Mouse (Mus musculus): ENCODE data around the gene Dnah8. TPM values are rescaled to one million over a fixed set of nuclear protein-coding genes. Genes with fewer than 3 reads are reported as not detected.
A peak's percentile ranks its signal among the peaks of the same experiment; 100 is the strongest.

The Dnah8 gene
- total and polyA plus RNA-seq, 3 experiments: 15.4 to 143 (median 19.5) TPM

DNA sequence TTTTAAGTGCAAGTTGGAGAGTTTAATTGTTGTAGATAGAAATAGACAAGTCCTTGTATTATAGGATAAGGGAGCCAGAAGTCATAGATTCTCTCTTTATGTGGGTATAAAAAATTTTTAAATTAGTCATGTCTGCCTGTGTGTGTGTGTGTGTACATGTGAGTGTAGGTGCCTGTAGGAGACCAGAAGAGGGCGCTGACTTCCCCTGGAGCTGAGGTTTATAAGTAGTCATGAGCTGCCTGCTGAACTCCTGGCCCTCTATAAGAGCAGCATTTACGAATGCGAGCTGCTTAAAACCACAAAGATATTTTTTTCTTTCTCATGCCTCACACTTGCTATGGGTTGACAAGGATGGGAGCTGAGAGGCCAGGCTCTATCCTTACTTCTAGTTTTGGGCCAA is 115.6 kb downstream of the Dnah8 start:
- no peak for DNase-seq (ENCODE audit: low read depth, low spot score)
- no peak overlapping the region for H3K4me3 ChIP-seq (ENCODE audit: control insufficient read depth in 1 of 2, insufficient read depth in 1 of 2, low read depth in 2 of 2, low read length in 2 of 2)
- no peak overlapping the region for H3K9ac ChIP-seq (ENCODE audit: control insufficient read depth, low read depth, low read length, poor library complexity, severe bottlenecking)
- H3K27ac ChIP-seq (ENCODE audit: control insufficient read depth, low read depth, low read length): no peak overlapping the region
- no peaks in the 10 kb centered on the region; a peak in 1 of 4 replicates for H3K36me3 ChIP-seq (ENCODE audit: control insufficient read depth in 1 of 2, insufficient read depth in 2 of 2, low read length in 2 of 2)
- no peak for TF ChIP-seq JUND (IDR thresholded peaks at IDR 0.05; ENCODE audit: low read depth, low read length)
- TF ChIP-seq CTCF (IDR thresholded peaks at IDR 0.05 in 2 of 3, conservative IDR thresholded peaks at IDR 0.05 in 1 of 3; ENCODE audit: control insufficient read depth in 1 of 3, insufficient read depth in 1 of 3, low read depth in 2 of 3, low read length in 3 of 3, poor library complexity in 1 of 3, severe bottlenecking in 1 of 3): peak in 2 of 3 experiments; percentile 9 to 13; a peak in 1 of 6 replicates
- H3K27me3 ChIP-seq (ENCODE audit: control insufficient read depth in 1 of 2, insufficient read depth in 2 of 2, low read length in 2 of 2): no peaks in the 10 kb centered on the region
- H3K9me3 ChIP-seq (replicated peaks; ENCODE audit: insufficient read depth, low read length): no peaks in the 10 kb centered on the region
- H3K4me1 ChIP-seq (ENCODE audit: control insufficient read depth in 1 of 2, insufficient read depth in 2 of 2, low read length in 2 of 2): no peaks in the 10 kb centered on the region
- H3K79me2 ChIP-seq (ENCODE audit: control insufficient read depth, insufficient read depth, low read length, poor library complexity): no peaks in the 10 kb centered on the region

DNA sequence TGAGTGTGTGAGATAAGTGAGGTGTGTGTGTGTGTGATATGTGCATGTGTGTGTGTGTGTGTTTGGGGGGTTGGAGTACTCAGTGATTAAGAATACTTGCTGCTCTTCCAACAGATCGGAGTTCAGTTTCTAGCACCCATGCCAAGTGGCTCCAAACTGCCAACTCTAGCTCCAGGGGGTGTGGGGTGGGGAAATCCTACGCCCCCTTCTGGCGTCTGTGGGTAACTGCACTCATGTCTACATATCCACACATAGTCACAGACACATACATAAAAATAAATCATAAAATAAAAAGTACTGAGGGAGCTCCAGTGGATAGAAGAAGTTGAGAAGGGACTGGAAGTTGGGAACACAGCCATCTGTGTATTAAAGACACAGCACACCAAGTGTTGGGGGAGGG is 119.8 kb downstream of the Dnah8 start:
- Histone ChIP-seq H3K79me2 (ENCODE audit: control insufficient read depth, insufficient read depth, low read length, poor library complexity) (no peaks in the 10 kb centered on the region), H3K9me3 (replicated peaks; ENCODE audit: insufficient read depth, low read length) (no peaks in the 10 kb centered on the region), H3K27ac (ENCODE audit: control insufficient read depth, low read depth, low read length) (no peak overlapping the region), H3K4me3 (ENCODE audit: control insufficient read depth in 1 of 2, insufficient read depth in 1 of 2, low read depth in 2 of 2, low read length in 2 of 2) (no peak overlapping the region), H3K4me1 (ENCODE audit: control insufficient read depth in 1 of 2, insufficient read depth in 2 of 2, low read length in 2 of 2) (no peaks in the 10 kb centered on the region), H3K9ac (ENCODE audit: control insufficient read depth, low read depth, low read length, poor library complexity, severe bottlenecking) (no peak overlapping the region), H3K27me3 (ENCODE audit: control insufficient read depth in 1 of 2, insufficient read depth in 2 of 2, low read length in 2 of 2) (no peaks in the 10 kb centered on the region), H3K36me3 (ENCODE audit: control insufficient read depth in 1 of 2, insufficient read depth in 2 of 2, low read length in 2 of 2) (no peaks in the 10 kb centered on the region; a peak in 2 of 4 replicates)
- peak; percentile 21 for DNase-seq (ENCODE audit: low read depth, low spot score)
- TF ChIP-seq ETS1 (IDR thresholded peaks at IDR 0.05; ENCODE audit: low read depth, low read length) (no peak), CTCF (IDR thresholded peaks at IDR 0.05 in 2 of 3, conservative IDR thresholded peaks at IDR 0.05 in 1 of 3; ENCODE audit: control insufficient read depth in 1 of 3, insufficient read depth in 1 of 3, low read depth in 2 of 3, low read length in 3 of 3, poor library complexity in 1 of 3, severe bottlenecking in 1 of 3) (peak; percentile 48 to 52 (median 48)), NELFE (IDR thresholded peaks at IDR 0.05; ENCODE audit: low read depth, low read length) (no peak)

DNA sequence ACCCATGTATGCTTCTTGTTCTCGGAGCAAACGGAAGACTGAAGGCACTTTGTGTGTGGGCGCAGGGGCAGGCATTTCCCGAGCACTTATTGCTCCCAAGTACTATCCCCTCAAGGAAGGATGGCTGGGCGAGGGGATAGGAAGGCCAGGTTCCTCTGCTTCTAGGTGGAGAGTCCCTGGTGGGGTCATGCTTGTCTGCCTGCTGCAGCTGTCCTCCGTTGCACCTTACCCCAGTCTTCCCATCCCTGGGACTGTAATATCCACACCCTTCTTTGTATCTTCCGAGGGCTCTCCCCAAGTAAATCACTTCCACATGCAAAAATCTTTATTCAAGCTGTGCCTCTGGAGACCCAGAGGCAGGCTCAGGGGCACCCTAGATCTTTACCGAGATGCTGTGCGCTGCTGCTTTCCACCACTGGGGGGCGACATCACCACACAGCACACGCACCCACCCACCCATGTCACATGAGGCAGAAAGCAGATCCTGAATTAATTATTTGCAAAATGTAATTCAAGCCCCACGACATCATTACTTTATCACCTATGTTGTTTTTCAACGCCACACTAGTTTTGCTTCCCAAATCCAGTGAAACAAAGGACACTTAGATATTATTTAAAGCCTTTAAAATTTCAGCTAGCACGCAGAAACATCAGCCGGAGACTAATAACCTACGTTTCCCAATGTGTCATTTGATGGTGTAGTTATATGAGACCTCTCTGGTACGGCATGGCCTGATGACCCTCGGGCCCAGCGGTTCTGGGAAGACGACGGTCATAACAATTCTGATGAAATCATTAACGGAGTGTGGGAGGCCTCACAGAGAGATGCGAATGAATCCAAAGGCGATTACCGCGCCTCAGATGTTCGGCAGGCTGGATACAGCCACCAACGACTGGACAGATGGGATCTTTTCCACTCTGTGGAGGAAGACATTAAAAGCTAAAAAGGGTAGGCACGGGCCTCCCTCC is 122.2 kb downstream of the Dnah8 start:
- peak; percentile 61 for DNase-seq (ENCODE audit: low read depth, low spot score)
- Histone ChIP-seq H3K36me3 (ENCODE audit: control insufficient read depth in 1 of 2, insufficient read depth in 2 of 2, low read length in 2 of 2) (no peaks in the 10 kb centered on the region; a peak in 1 of 4 replicates), H3K4me3 (ENCODE audit: control insufficient read depth in 1 of 2, insufficient read depth in 1 of 2, low read depth in 2 of 2, low read length in 2 of 2) (no peak overlapping the region), H3K4me1 (ENCODE audit: control insufficient read depth in 1 of 2, insufficient read depth in 2 of 2, low read length in 2 of 2) (no peaks in the 10 kb centered on the region), H3K27ac (ENCODE audit: control insufficient read depth, low read depth, low read length) (no peak overlapping the region), H3K9ac (ENCODE audit: control insufficient read depth, low read depth, low read length, poor library complexity, severe bottlenecking) (no peak overlapping the region), H3K9me3 (replicated peaks; ENCODE audit: insufficient read depth, low read length) (no peaks in the 10 kb centered on the region), H3K27me3 (ENCODE audit: control insufficient read depth in 1 of 2, insufficient read depth in 2 of 2, low read length in 2 of 2) (no peaks in the 10 kb centered on the region), H3K79me2 (ENCODE audit: control insufficient read depth, insufficient read depth, low read length, poor library complexity) (no peaks in the 10 kb centered on the region)
- TF ChIP-seq ZKSCAN1 (IDR thresholded peaks at IDR 0.05; ENCODE audit: low read depth, low read length) (no peak), ZMIZ1 (IDR thresholded peaks at IDR 0.05; ENCODE audit: low read depth, low read length) (no peak), NRF1 (IDR thresholded peaks at IDR 0.05; ENCODE audit: insufficient read depth, low read depth, low read length, poor library complexity, severe bottlenecking) (no peak), MAZ (IDR thresholded peaks at IDR 0.05; ENCODE audit: low read depth, low read length) (no peak), MAX (IDR thresholded peaks at IDR 0.05; ENCODE audit: low read length) (no peak), TAL1 (IDR thresholded peaks at IDR 0.05; ENCODE audit: low read length) (no peak), USF1 (IDR thresholded peaks at IDR 0.05; ENCODE audit: low read depth, low read length) (peak; percentile 65), NELFE (IDR thresholded peaks at IDR 0.05; ENCODE audit: low read depth, low read length) (no peak), SIN3A (IDR thresholded peaks at IDR 0.05; ENCODE audit: low read length) (no peak), ZNF384 (IDR thresholded peaks at IDR 0.05; ENCODE audit: low read depth, low read length) (peak; percentile 32; the same call in 1 of the 2 replicates), SMC3 (IDR thresholded peaks at IDR 0.05; ENCODE audit: low read depth, low read length) (peak; percentile 73), RAD21 (IDR thresholded peaks at IDR 0.05; ENCODE audit: low read depth, low read length) (peak; percentile 71), POLR2AphosphoS2 (IDR thresholded peaks at IDR 0.05; ENCODE audit: low read length) (no peak), MYC (IDR thresholded peaks at IDR 0.05; ENCODE audit: low read depth, low read length) (no peak), CTCF (IDR thresholded peaks at IDR 0.05 in 2 of 3, conservative IDR thresholded peaks at IDR 0.05 in 1 of 3; ENCODE audit: control insufficient read depth in 1 of 3, insufficient read depth in 1 of 3, low read depth in 2 of 3, low read length in 3 of 3, poor library complexity in 1 of 3, severe bottlenecking in 1 of 3) (peak; percentile 85 to 98 (median 93)), POLR2A (IDR thresholded peaks at IDR 0.05; ENCODE audit: control insufficient read depth in 1 of 2, insufficient read depth in 1 of 2, low read depth in 1 of 2, low read length in 2 of 2, poor library complexity in 1 of 2) (no peak), ZC3H11A (IDR thresholded peaks at IDR 0.05; ENCODE audit: low read depth, low read length) (peak; percentile 56)

Measured in MEL (cell line).